Mouse (Mus musculus): Measurements from ENCODE around the gene Gm28043. TPM values are rescaled to one million over a fixed set of nuclear protein-coding genes. Genes with fewer than 3 reads are reported as not detected.

Gene Gm28043
- total RNA-seq, 2 experiments from 2014 or later = 5.3 to 5.8 TPM

GRCm38 (mm10) chr17:29731953-29732325, 117.3 kb downstream of the Gm28043 start:
- Histone ChIP-seq H3K4me3 (no peak overlapping the region), H3K27ac (peak overlapping the region; percentile 89)
- no peak for TF ChIP-seq CTCF (conservative IDR thresholded peaks at IDR 0.05)
- DNase-seq (ENCODE audit: low spot score in 2 of 2) = peak; percentile 79 to 83

GRCm38 (mm10) chr17:29732522-29732921, 117.8 kb downstream of the Gm28043 start:
- no peak for DNase-seq (ENCODE audit: low spot score in 2 of 2)
- peak overlapping the region; percentile 89 for H3K27ac ChIP-seq
- TF ChIP-seq CTCF (conservative IDR thresholded peaks at IDR 0.05) = no peak

GRCm38 (mm10) chr17:29736448-29737014, 121.9 kb downstream of the Gm28043 start:
- peak overlapping the region; percentile 48; the same call in 1 of the 2 replicates for H3K27ac ChIP-seq
- no peak for TF ChIP-seq CTCF (conservative IDR thresholded peaks at IDR 0.05)
- DNase-seq (ENCODE audit: low spot score in 2 of 2) = no peak
- no peak overlapping the region for H3K4me3 ChIP-seq

More at GRCm38 (mm10) chr17:29732522-29732921, 117.8 kb downstream of the Gm28043 start:
- H3K4me3 ChIP-seq = no peak overlapping the region

- peak; percentile 59 to 74 for DNase-seq (ENCODE audit: low spot score in 2 of 2)
These were observed 123.5 kb downstream of the Gm28043 start for GRCm38 (mm10) chr17:29737849-29738804.

GRCm38 (mm10) chr17:29747466-29747865, 132.8 kb downstream of the Gm28043 start:
- no peak for TF ChIP-seq CTCF (conservative IDR thresholded peaks at IDR 0.05)
- H3K4me3 ChIP-seq = no peak overlapping the region
- no peak for DNase-seq (ENCODE audit: low spot score in 2 of 2)
- H3K27ac ChIP-seq = no peak overlapping the region

More at GRCm38 (mm10) chr17:29737849-29738804, 123.5 kb downstream of the Gm28043 start:
- Histone ChIP-seq H3K4me3 (no peak overlapping the region), H3K27ac (peak overlapping the region; percentile 71)
- peak; percentile 43 for TF ChIP-seq CTCF (conservative IDR thresholded peaks at IDR 0.05)

Small RNAs within 50 kb of the gene (microRNA-seq; reads per million reads assigned to microRNA genes)
- 0 reads per million in 2 experiments for gene Mir7667

Other genes starting within 250 kb of the Gm28043 start
- 1 to 10 TPM; 4.2 to 5.6 TPM for gene Pim1, start 124.1 kb upstream of the Gm28043 start, total RNA-seq (2021)
- gene Gm17657, start 65.2 kb upstream of the Gm28043 start, total RNA-seq (2021) = not detected
- gene Tbc1d22b, start 65.1 kb upstream of the Gm28043 start, total RNA-seq (2021) = 10 to 100 TPM; 39.8 to 41.7 TPM
- not detected for gene Tmem217, start 62.5 kb upstream of the Gm28043 start, total RNA-seq (2021)
- 10 to 100 TPM; 48.6 to 50.7 TPM for gene Rnf8, start 86 bp upstream of the Gm28043 start, total RNA-seq (2021)
- gene Cmtr1, start 45.7 kb downstream of the Gm28043 start, total RNA-seq (2021) = 100 to 1,000 TPM; 111 to 115 TPM
- 10 to 100 TPM; 26.6 TPM for gene Ccdc167, start 102.2 kb downstream of the Gm28043 start, total RNA-seq (2021)

Measured in layer of hippocampus, adult 2 months (tissue).